Mouse (Mus musculus) adipocyte (in vitro differentiated cells): ENCODE data around the gene Cd53.

Experiments
- DNase-seq: peaks from one replicate; pipeline ENCODE4 v3.0.0-alpha.2; 2016; ENCODE audit warnings: low spot score

Cd53 gene

DNA sequence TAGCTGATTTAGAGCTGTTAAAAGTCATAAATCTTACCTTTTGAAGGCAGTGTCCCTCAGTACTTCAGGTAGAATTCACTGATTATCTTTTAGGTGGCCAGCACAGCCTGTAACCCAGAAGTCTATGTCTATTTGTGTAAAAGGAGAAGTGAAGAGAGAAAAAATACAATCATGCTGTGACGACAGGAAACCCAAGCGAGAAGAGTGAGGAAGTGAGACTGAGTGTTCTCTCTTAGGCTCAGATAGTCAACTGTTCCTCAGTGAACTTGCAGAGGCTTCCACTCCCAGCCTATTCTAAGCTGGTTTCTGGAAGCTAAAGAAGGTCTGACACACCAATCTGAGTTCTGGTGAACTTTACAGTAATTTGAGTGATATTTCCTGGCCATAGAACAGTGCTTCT is at the start of gene Cd53:
Cd53 (minus strand) TSS at position 220 of the 400 bp plus-strand sequence.
- DNase-seq, result no peak

DNA sequence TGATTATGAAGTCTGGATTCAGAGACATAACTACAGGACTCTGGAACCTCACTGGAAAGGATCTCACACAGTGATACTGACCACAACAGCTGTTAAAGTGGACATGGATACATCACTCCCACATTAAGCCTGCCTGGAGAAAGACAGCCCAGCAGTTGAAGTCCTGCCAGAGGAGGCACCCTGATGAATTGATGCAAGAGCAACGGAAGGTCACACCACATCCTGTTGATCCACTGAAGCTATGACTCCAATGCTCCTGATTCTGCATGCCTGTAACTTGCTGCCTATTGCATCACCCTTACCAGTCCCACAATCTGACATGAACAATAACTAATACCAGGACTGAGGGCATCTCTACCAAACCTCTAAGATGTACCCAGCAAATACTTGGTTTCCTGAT is 42.2 kb upstream of the Cd53 start:
- DNase-seq, result peak; percentile 60

DNA sequence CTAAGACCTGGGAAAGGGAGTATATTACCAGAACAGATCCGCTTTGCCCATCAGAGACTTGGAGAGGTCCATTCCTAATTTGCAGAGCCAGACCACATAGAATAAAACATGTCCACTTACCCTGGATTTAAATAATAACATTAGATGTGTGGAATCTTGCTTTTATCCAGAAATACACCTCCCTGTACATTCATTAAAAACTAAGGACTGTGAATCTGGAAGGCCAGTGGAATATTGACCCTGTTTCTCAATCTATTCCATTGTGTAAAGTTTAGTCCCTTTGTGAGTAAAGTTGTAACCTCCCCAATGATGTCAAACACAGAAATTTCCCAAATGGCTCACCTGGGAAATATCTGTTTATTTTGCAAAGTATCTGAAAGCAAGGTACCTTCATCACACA is 36.2 kb upstream of the Cd53 start, which contains the start of gene Olfr266:
Olfr266 (minus strand) TSS at position 101 of the 400 bp plus-strand sequence.
- no peak for DNase-seq

DNA sequence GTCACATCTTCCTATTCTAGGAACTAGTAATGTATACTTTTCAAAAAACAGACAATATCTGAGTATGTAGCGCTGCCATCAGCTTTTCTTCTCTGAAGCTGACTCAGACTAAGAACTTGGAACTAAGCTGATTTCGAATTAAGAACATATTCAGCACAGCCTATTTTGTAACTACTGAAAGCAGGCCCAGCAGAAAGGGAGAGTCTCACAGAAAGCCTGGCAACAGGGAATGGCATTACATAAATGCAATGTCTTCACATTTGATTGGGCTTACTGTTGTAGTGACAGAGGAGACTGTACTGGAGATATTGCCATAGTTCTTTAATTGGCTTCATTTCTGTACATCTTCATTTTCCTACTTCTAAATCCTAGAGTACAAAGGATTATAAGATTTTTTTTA is 27.7 kb upstream of the Cd53 start:
- peak; percentile 71 for DNase-seq

DNA sequence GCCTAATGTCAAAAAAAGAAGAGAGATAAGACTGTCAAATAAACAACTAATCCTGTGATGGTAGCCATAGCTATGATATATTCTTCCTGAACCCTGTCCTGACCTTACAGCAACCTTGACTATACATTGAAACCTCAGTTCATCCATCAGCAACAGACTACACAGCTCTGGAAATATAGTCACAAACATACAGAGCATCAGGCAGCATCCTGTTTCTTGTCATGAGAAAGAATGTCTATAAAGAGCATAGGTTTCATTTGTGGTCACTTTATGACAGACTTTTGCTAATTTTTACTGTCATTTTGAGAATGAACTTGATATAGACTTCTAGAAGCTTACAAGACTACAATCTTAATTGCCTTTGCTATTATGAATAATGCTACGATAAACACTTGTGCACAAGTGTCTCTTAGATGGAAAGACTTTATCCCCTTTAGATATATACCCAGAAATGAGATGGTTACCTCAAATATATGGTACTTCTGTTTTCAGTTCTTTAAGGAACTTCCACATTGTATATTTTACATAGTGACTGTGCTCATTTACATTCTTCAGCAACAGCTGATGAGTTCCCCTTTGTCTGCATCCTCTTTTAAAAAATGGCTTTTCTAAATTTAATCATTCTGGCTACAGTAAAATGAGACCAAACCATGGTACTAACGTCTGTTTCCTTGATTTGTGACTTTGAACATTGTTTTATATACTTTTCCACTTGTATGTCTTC is 19.2 kb upstream of the Cd53 start:
- DNase-seq, result no peak

DNA sequence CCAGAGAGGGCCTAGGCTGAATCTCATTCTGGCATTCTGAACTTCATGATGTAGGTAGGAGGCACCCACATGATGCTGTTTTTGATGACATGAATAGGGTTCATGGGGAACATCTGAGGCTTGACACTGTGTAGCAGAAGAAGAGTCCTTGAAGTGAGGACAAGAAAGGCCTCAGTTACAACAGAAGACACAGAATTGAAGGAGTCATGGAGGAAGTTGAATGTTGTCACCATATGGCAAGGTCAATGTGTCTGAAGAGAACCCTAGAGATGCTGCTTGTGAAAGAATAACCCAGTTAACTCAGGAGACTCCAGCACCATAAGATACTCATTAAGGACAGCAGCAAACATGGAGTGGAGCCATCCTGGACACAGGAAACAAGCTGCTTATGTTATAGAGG is 8.1 kb upstream of the Cd53 start:
- no peak for DNase-seq

DNA sequence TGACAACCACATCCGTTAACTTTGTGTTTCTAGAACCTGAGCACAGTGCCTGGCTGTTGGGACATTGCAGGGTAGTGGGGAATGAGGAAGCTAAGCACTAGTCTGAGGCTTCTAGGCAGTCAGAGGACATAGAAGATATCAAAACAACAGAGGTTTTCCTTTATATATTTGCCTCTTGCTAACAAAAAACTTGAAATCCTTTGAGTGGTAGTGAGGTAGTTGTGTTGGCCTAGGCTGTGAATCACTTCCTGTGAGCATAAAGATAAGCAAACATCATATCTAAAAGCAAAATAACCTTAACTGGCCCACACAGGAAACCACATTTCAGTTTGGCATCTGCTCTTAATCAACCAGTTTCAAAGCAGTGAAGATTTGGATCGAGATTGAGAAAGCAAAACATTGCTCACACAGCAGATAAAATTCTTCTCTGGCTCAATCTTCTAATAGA is 1.5 kb downstream of the Cd53 start:
- DNase-seq, result no peak

DNA sequence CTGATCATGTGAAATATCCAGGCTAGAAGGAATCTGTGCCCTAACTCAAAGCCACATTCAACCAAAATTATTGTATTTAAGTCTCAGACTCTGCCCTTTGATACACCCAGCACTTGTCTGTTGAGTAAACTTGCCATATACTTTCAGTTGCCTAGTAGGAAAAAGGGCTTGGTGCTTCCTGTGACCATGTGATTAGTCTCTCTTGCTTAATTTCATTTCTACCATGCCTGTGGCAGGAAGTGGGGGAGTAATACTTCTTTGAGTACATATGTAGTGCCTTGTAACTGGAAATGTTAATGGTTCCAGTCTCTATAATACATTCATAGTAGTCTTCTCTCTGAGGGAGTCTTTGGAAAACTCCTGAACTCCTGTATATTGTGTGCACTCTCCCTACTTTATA is 2.0 kb downstream of the Cd53 start:
- DNase-seq, result peak; percentile 72

DNA sequence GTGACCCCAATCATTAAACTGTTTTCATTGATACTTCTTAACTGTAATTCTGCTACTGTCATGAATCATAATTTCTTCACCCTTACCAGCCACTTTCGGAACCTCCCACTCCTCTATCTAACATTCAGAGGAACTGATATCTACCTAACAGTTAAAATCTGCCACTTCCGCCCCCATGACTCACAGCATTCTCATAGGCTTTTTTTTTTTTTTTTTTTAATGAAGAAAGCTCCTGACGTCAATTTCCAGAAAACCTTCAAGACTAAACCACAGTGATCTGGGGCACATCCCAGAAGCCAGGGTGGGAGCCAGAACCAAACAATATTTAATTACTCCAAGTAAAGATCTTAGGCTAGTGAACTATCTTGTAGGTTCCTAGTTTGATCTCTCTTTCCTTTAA is 4.8 kb downstream of the Cd53 start:
- DNase-seq, result no peak

DNA sequence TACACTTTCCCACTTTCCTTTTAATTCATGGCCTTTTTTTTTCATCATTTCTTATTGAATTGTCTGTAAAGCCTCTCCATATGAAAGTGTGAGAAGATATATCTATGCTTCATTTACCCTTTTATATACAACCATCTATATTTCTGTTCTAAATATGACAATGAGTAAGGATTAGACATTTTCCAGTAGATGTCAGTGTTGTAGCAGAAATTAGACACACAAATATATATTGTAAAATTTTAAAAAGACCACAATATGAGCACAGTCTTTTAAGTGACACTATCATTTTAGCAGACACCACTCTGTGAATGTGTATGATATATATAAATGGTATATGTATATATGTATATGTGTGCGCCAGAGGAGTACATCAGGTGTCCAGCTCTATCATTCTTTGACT is 18.1 kb downstream of the Cd53 start:
- peak; percentile 50 for DNase-seq

DNA sequence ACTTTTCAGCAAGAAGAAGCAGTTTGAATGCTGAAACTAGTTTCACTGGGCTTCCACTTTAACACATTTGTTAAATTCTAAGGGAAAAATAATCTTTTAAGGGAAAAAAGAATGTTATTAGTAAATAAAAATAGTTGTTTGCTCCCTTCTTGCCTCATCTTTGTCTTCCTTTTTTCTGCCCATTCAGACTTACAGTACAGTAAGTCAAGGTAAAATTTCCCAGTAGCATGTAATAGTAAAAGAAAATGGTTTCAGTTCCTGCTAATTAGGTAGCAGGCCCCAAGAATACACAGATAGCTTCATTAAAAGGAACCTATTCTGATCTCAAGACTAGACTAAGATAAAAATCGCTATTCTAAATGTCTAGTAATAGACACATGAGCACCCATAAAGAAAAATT is 34.1 kb downstream of the Cd53 start:
- DNase-seq, result no peak

DNA sequence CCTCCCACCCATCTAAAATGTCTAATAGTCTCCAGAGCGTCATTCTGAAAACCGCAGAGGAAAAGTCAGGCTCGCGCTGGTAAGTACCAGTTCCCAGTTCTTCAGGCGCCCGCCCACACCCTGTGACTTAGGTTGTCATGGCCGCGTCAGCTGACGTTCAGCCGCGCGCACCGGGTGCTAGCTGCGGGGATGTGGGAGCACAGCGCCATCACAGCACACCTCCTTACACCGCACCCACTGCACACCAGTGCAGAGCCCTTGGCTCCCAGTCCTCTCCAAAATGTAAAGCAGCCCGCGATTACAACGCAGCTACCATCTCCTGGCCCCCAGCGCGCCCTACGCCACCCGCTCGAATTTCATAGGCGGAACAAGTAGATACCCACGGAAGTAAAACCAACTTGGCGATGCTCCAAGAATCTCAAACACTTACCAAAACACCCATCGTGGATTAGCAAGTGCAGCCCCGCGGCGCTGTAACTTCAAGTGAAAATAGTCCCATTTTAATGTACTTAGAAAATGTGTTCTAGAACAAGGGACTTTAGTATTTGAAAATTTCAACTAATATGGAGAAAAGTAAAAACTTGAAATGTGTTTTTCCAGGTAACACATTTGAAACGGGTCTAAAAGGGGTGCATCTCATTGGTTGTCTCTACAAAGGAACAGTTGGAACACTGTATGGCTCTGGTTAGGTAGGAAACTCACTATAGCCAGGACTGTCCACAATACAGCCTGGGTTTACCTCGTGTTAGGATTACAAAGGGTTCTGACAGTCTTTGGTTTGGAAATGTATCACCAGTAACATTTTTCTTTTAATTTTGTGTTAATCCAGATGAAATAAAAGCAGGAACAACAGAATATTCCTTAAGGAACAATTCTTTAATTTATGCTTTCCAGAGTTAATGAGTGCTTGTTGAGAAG is 67.7 kb downstream of the Cd53 start:
- DNase-seq, result peak; percentile 94

DNA sequence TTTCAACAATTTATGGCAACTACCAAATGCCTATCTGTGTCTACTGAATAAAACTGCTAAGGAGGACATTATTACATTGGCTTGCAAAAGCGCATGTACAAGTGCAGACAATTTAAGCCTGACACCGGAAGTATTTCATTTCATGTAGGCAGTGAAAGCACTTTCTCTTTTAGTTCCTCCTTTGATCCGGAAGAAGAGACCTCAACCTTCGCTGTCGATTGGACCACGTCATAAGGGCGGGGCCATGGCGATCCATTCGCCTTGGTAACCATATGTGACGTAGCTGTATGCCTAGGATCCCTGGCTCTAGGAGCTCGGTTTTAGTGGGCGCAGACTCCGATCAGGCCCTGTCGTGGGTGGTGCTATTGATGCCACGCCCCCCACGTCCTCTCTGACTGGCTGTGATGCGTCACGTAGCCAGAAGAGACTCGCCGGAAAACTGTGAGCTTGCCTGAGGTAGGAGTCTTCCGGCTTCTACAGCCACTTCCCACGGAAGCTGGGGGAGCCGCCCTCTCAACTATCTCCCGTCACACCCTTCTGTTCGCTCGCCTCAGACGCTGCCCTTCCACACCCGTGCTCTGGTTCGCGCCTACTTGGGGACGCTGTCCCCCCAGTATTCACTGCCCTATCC is 68.4 kb downstream of the Cd53 start:
- peak; percentile 100 for DNase-seq
